Mouse (Mus musculus) lung, embryonic 14.5 days (tissue): ENCODE measurements around the gene Safb. TPM values are rescaled to one million over a fixed set of nuclear protein-coding genes. Genes with fewer than 3 reads are reported as not detected.

Experiments
- ATAC-seq: fragments of 200-750 bp; cut with Nextera tagmentation; 2 replicates; pipeline ENCODE4 v1.8.0; 2017; ENCODE audit warnings: mild to moderate bottlenecking, moderate TSS enrichment, moderate library complexity; ENCODE audit not compliant: insufficient read depth
- DNase-seq: peaks from one replicate; pipeline ENCODE4 v3.0.0-alpha.2; 2015
- H3K27ac ChIP-seq: fragments of 300-500 bp; sonication (generic); 2 replicates; pipeline ENCODE4 v1.5.1; 2014; ENCODE audit warnings: low read depth, mild to moderate bottlenecking, moderate library complexity
- H3K27me3 ChIP-seq: fragments of 300-500 bp; sonication (generic); 2 replicates; pipeline ENCODE4 v1.6.1; 2014; ENCODE audit warnings: low read length, control low read depth; ENCODE audit not compliant: insufficient read depth
- H3K36me3 ChIP-seq: fragments of 300-500 bp; sonication (generic); 2 replicates; pipeline ENCODE4 v1.6.1; 2014; ENCODE audit warnings: control low read depth; ENCODE audit not compliant: insufficient read depth
- H3K4me1 ChIP-seq: fragments of 300-500 bp; sonication (generic); 2 replicates; pipeline ENCODE4 v1.6.1; 2014; ENCODE audit warnings: antibody characterized with exemption, control low read depth; ENCODE audit not compliant: insufficient read depth
- H3K4me2 ChIP-seq: fragments of 300-500 bp; sonication (generic); 2 replicates; pipeline ENCODE4 v1.6.1; 2014; ENCODE audit warnings: mild to moderate bottlenecking
- H3K4me3 ChIP-seq: fragments of 300-500 bp; sonication (generic); 2 replicates; pipeline ENCODE4 v1.5.1; 2014; ENCODE audit warnings: low read depth, low read length
- H3K9ac ChIP-seq: fragments of 300-500 bp; sonication (generic); 2 replicates; pipeline ENCODE4 v1.6.1; 2014
- H3K9me3 ChIP-seq: fragments of 300-500 bp; sonication (generic); 2 replicates; pipeline ENCODE4 v1.6.1; 2016; ENCODE audit warnings: low read depth, low read length, control low read depth
- CTCF ChIP-seq: IDR thresholded peaks from 2 replicates; pipeline ENCODE4 v1.5.1; 2016; ENCODE audit warnings: antibody characterized with exemption, low read depth
- WGBS: fragments of 180-500 bp; shearing (Covaris S2); extraction: QIAGEN DNeasy Blood & Tissue Kit; methylation state at CpG from one replicate; pipeline ENCODE4 v1.1.7; 2014; 5-methylcytosine and 5-hydroxymethylcytosine counted together
- polyA plus RNA-seq: library from polyadenylated mRNA; unstranded; fragments of >200 nt; fragmentation: Nextera tagmentation; extraction: Ambion mirVana; gene quantifications from 2 replicates; pipeline ENCODE4 v1.2.1, GENCODE M21; 2014

Safb gene
- polyA plus RNA-seq, 1 experiment from 2014 or later: 87.9 TPM

DNA sequence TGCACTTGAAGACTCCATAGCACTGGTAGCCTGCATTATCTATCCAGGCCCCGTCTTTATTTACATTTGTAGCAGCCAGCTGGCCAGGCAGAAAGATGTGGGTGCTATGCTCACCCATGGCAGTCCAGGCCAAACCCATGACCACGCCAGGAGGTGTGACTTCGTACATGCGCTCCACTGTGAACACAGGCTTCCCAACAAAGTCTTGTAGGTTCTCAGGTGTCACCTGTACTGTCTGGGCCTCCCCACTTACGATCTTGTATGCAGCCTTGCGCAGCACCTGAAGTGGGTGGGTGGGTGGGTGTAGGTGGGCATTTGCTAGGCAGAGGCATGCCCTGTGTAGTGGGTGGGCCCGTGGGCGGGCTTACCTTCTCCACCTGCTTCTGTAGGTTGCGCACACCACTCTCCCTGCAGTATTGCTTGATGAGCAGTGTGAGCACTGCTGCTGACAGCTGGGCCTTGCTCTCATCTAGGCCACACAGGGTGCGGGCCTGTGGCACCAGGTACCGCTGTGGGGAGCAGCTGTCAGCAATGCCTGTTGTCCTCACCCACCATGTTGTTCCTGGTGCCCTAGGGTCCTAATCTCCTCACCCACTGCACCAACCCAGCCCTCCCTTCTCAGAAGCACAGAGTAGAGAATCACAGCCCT is 30.6 kb downstream of the Safb start:
- Histone ChIP-seq H3K4me1 (peaks cover 10% of the 10 kb centered on the region), H3K36me3 (peaks cover 64% of the 10 kb centered on the region), H3K4me3 (peak overlapping the region; percentile 78), H3K27ac (no peak overlapping the region), H3K27me3 (no peaks in the 10 kb centered on the region), H3K9me3 (no peaks in the 10 kb centered on the region), H3K9ac (peak overlapping the region; percentile 91; the same call in 1 of the 2 replicates), H3K4me2 (peak overlapping the region; percentile 98)
- 80% methylated on average over 11 of the region's 11 CpGs for WGBS
- ATAC-seq (no peak), DNase-seq (no peak)
- no peak for TF ChIP-seq CTCF

DNA sequence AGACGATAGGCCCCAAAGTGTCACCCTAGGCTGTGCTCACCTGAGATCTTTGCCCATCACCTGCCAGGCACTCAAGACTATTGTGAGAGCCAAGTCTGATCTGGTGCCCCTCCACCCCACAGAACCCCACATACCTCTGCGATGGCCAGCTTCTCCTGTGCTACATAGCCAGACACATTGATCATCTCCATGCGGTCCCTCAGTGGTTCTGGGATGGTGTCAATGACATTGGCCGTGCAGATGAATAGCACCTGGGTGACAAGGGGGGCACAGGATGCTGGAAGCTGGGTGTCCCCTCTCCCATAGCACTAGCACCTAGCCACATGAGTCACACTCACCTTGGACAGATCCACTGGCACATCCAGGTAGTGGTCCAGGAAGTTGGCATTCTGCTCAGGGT is 31.2 kb downstream of the Safb start:
- DNase-seq (no peak), ATAC-seq (no peak)
- no peaks in the 10 kb centered on the region for H3K9me3 ChIP-seq
- H3K27ac ChIP-seq: no peak overlapping the region
- WGBS: 76% methylated on average over 4 of the region's 4 CpGs
- no peak overlapping the region for H3K4me2 ChIP-seq
- no peak for TF ChIP-seq CTCF
- peaks cover 7% of the 10 kb centered on the region; the same call in 1 of the 2 replicates for H3K4me1 ChIP-seq
- H3K36me3 ChIP-seq: peaks cover 69% of the 10 kb centered on the region
- H3K4me3 ChIP-seq: no peak overlapping the region
- H3K27me3 ChIP-seq: no peaks in the 10 kb centered on the region
- no peak overlapping the region for H3K9ac ChIP-seq

- no peak overlapping the region for H3K27ac ChIP-seq
- no peak overlapping the region for H3K9ac ChIP-seq
- H3K9me3 ChIP-seq: no peaks in the 10 kb centered on the region
- ATAC-seq (no peak), DNase-seq (no peak)
- 80% methylated on average over 3 of the region's 3 CpGs for WGBS
- peaks cover 76% of the 10 kb centered on the region for H3K36me3 ChIP-seq
- no peak overlapping the region for H3K4me2 ChIP-seq
- no peak for TF ChIP-seq CTCF
- no peaks in the 10 kb centered on the region for H3K27me3 ChIP-seq
- peaks cover 7% of the 10 kb centered on the region; the same call in 1 of the 2 replicates for H3K4me1 ChIP-seq
- no peak overlapping the region for H3K4me3 ChIP-seq
Measured at GRCm38 (mm10) chr17:56616725-56617124, 32.1 kb downstream of the Safb start.

DNA sequence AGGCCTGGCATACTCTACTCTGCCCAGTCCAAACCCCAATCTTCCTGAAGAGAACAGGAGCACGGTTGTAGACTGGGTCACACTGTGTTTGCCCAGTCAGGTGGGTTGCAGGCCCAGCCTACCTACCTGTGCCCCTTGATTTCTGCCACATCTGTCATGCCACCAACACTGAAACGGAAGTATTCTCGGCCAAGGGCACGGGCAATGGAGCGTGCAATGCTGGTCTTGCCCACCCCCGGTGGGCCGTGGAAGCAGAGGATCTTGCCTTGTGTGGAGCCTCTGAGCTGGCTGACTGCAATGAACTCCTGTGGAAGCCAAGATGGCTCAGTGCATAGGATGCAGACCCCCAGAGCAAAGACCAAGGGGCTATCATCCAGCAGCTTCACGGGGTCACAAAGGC is 33.0 kb downstream of the Safb start:
- no peak for DNase-seq
- Histone ChIP-seq H3K27ac (no peak overlapping the region), H3K4me1 (peaks cover 7% of the 10 kb centered on the region; the same call in 1 of the 2 replicates), H3K27me3 (no peaks in the 10 kb centered on the region), H3K4me3 (no peak overlapping the region), H3K9ac (no peak overlapping the region), H3K36me3 (peaks cover 85% of the 10 kb centered on the region), H3K4me2 (no peak overlapping the region), H3K9me3 (no peaks in the 10 kb centered on the region)
- no peak for ATAC-seq
- 87% methylated on average over 8 of the region's 8 CpGs for WGBS
- TF ChIP-seq CTCF: no peak

- H3K27me3 ChIP-seq: no peaks in the 10 kb centered on the region
- peak overlapping the region; percentile 87; the same call in 1 of the 2 replicates for H3K9ac ChIP-seq
- H3K27ac ChIP-seq: no peak overlapping the region
- no peak for DNase-seq
- H3K4me2 ChIP-seq: peak overlapping the region; percentile 91
- TF ChIP-seq CTCF: no peak
- WGBS: 83% methylated on average over 3 of the region's 3 CpGs
- H3K4me3 ChIP-seq: peak overlapping the region; percentile 96
- peaks cover 35% of the 10 kb centered on the region for H3K36me3 ChIP-seq
- no peak for ATAC-seq
- H3K4me1 ChIP-seq: 0 out of 2 replicates have a peak, but pooled peaks cover 5% of the 10 kb centered on the region
- H3K9me3 ChIP-seq: no peaks in the 10 kb centered on the region
Measured at GRCm38 (mm10) chr17:56625495-56625894, 40.9 kb downstream of the Safb start.

GRCm38 (mm10) chr17:56626260-56626659 is 41.6 kb downstream of the Safb start:
- Histone ChIP-seq H3K9ac (peak overlapping the region; percentile 87), H3K27ac (peak overlapping the region; percentile 65; the same call in 1 of the 2 replicates), H3K36me3 (peaks cover 29% of the 10 kb centered on the region), H3K4me1 (0 out of 2 replicates have a peak, but pooled peaks cover 5% of the 10 kb centered on the region), H3K9me3 (no peaks in the 10 kb centered on the region), H3K4me3 (peak overlapping the region; percentile 96), H3K4me2 (peak overlapping the region; percentile 91), H3K27me3 (no peaks in the 10 kb centered on the region)
- under 1% methylated on average over 32 of the region's 32 CpGs for whole genome bisulfite sequencing
- DNase-seq (no peak), ATAC-seq (no peak; the same call in 1 of the 2 replicates)
- TF ChIP-seq CTCF: no peak

DNA sequence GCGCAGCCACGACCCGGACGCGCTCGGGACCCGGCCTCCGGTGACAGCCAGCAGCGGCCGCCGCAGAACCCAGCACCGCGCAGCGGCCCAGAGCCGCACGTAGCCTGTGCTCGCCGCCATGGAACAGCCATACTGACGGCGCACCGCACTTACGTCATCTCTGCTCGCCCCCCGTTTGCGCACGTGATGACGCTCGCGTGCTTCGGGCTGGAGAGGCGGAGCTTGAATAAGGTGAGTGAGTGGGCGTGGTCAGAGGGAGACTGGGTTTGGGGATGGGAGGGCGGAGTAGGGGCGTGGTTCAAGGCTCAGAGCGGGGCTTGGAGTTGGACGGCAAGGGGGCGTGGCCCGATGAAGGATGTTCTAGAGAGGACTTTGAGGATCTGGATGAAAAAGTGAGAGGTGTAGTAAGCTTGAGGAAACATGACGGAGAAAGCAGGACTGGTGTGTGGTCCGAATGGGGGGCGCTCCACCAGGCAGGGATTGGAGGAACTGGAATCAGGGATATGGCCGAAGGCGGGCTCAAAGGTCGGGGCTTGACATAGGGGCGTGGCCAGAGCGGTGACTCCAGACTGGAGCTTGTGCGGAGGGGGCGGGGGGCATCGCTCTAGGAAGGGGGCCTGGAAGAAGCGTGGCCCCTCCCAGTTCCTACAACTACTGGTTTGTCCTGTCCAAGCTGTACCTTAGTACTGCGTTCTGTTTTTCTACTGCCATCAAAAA is 42.3 kb downstream of the Safb start, which contains the start of gene Lonp1:
Gene Lonp1, minus strand, starts transcription at position 134 of the 717 bp plus-strand sequence.
- H3K4me2 ChIP-seq: peak within 1 kb of the TSS; percentile 91
- no peaks in the 10 kb centered on the region for H3K27me3 ChIP-seq
- ATAC-seq (peak; percentile 90), DNase-seq (peak; percentile 100)
- WGBS: under 1% methylated on average over 51 of the region's 51 CpGs
- TF ChIP-seq CTCF: 0 out of 2 replicates have a peak, but pooled peaks have one; percentile 4
- peak within 1 kb of the TSS; percentile 87 for H3K9ac ChIP-seq
- 0 out of 2 replicates have a peak, but pooled peaks cover 5% of the 10 kb centered on the region for H3K4me1 ChIP-seq
- peak within 1 kb of the TSS; percentile 96 for H3K4me3 ChIP-seq
- peaks cover 23% of the 10 kb centered on the region for H3K36me3 ChIP-seq
- H3K9me3 ChIP-seq: no peaks in the 10 kb centered on the region
- H3K27ac ChIP-seq: peak within 1 kb of the TSS; percentile 65
